Mouse (Mus musculus) liver, adult 2 months (tissue): ENCODE results near the gene Tppp2. TPM values are rescaled to one million over a fixed set of nuclear protein-coding genes. Genes with fewer than 3 reads are reported as not detected.

Source experiments
- DNase-seq: peaks from one replicate; pipeline ENCODE4 v3.0.0-alpha.2; 2011; ENCODE audit warnings: low read depth, low spot score; ENCODE audit errors: extremely low read depth
- H3K27ac ChIP-seq: fragments of 200-500 bp; replicated peaks from 2 replicates; pipeline ENCODE4 v1.5.1; 2012; ENCODE audit warnings: low read depth, mild to moderate bottlenecking, control low read depth, inconsistent platforms, low read length; ENCODE audit not compliant: insufficient read depth
- H3K27me3 ChIP-seq: fragments of 200-500 bp; 2 replicates; pipeline ENCODE4 v1.6.1; 2012; ENCODE audit warnings: mild to moderate bottlenecking, moderate library complexity, low read length, inconsistent platforms; ENCODE audit not compliant: control insufficient read depth, insufficient read depth
- H3K36me3 ChIP-seq: fragments of 200-500 bp; 2 replicates; pipeline ENCODE4 v1.6.1; 2012; ENCODE audit warnings: low read length, inconsistent platforms; ENCODE audit not compliant: control insufficient read depth, insufficient read depth
- H3K4me1 ChIP-seq: fragments of 200-500 bp; 2 replicates; pipeline ENCODE4 v1.6.1; 2011; ENCODE audit warnings: low read length; ENCODE audit not compliant: control insufficient read depth, insufficient read depth
- H3K4me3 ChIP-seq: fragments of 200-500 bp; 2 replicates; pipeline ENCODE4 v1.5.1; 2011; ENCODE audit warnings: low read depth, mild to moderate bottlenecking, control low read depth, low read length, moderate library complexity; ENCODE audit not compliant: insufficient read depth
- H3K79me2 ChIP-seq: fragments of 200-500 bp; 2 replicates; pipeline ENCODE4 v1.6.1; 2012; ENCODE audit warnings: inconsistent platforms, mild to moderate bottlenecking, low read length, moderate library complexity; ENCODE audit not compliant: control insufficient read depth, insufficient read depth
- H3K9ac ChIP-seq: fragments of 200-500 bp; 2 replicates; pipeline ENCODE4 v1.6.1; 2012; ENCODE audit warnings: low read depth, mild to moderate bottlenecking, control low read depth, inconsistent platforms, low read length
- CTCF ChIP-seq: fragments of 200-500 bp; IDR thresholded peaks from 2 replicates; pipeline ENCODE4 v1.5.1; 2011; ENCODE audit warnings: low read depth, low read length, control low read depth
- POLR2A ChIP-seq: fragments of 200-500 bp; IDR thresholded peaks from 2 replicates; pipeline ENCODE4 v1.6.1; 2011; ENCODE audit warnings: low read length, control low read depth; ENCODE audit not compliant: insufficient read depth; ENCODE audit errors: extremely low read depth
- WGBS: fragments of 180-500 bp; shearing (Covaris S2); methylation state at CpG from one replicate; pipeline ENCODE4 v1.1.7; 2018; 5-methylcytosine and 5-hydroxymethylcytosine counted together
- polyA plus RNA-seq: library from polyadenylated mRNA; depleted of rRNA; stranded (reverse); fragments of >200 nt; gene quantifications from 2 replicates; pipeline ENCODE4 v1.2.3, GENCODE M21; 2012
- total RNA-seq: library from RNA; depleted of rRNA; stranded (reverse); fragments of >200 nt; gene quantifications from 2 replicates; pipeline ENCODE4 v1.2.3, GENCODE M21; 2014

Tppp2 gene
- total and polyA plus RNA-seq, 2 experiments, result not detected

- Histone ChIP-seq H3K4me3 (peak overlapping the region; percentile 82), H3K4me1 (peaks cover 24% of the 10 kb centered on the region), H3K36me3 (peaks cover 27% of the 10 kb centered on the region), H3K27me3 (no peaks in the 10 kb centered on the region), H3K27ac (peak overlapping the region; percentile 100), H3K79me2 (peaks cover 15% of the 10 kb centered on the region; the same call in 1 of the 2 replicates), H3K9ac (peak overlapping the region; percentile 96)
- peak; percentile 90 for DNase-seq
- TF ChIP-seq POLR2A, result peak; percentile 94
- TF ChIP-seq CTCF, result no peak
- WGBS, result under 1% methylated on average over 58 of the region's 58 CpGs
These were observed 4.9 kb upstream of the Tppp2 start for GRCm38 (mm10) chr14:51913062-51913959.

- Histone ChIP-seq H3K36me3 (peaks cover 19% of the 10 kb centered on the region), H3K27ac (peak within 1 kb of the TSS; percentile 100), H3K4me3 (peak within 1 kb of the TSS; percentile 82), H3K9ac (peak within 1 kb of the TSS; percentile 96), H3K4me1 (peaks cover 17% of the 10 kb centered on the region), H3K79me2 (peaks cover 15% of the 10 kb centered on the region; the same call in 1 of the 2 replicates), H3K27me3 (no peaks in the 10 kb centered on the region)
- WGBS, result 9% methylated on average over 21 of the region's 23 CpGs
- DNase-seq, result peak; percentile 79
- TF ChIP-seq POLR2A (0 out of 2 replicates have a peak, but pooled peaks have one; percentile 50), CTCF (no peak)
These were observed 4.1 kb upstream of the Tppp2 start, which contains the start of gene Ndrg2 for GRCm38 (mm10) chr14:51913960-51914762. Gene Ndrg2 (minus strand): TSS chr14:51914158.

GRCm38 (mm10) chr14:51915030-51915429, 3.2 kb upstream of the Tppp2 start:
- Histone ChIP-seq H3K27ac (peak overlapping the region; percentile 99), H3K4me3 (no peak overlapping the region), H3K27me3 (no peaks in the 10 kb centered on the region), H3K9ac (no peak overlapping the region), H3K79me2 (peaks cover 14% of the 10 kb centered on the region; the same call in 1 of the 2 replicates), H3K36me3 (peaks cover 10% of the 10 kb centered on the region), H3K4me1 (peaks cover 12% of the 10 kb centered on the region)
- WGBS, result 37% methylated on average over 3 of the region's 3 CpGs
- peak; percentile 26 for DNase-seq
- TF ChIP-seq CTCF, result no peak
- no peak for TF ChIP-seq POLR2A

GRCm38 (mm10) chr14:51916539-51916938, 1.7 kb upstream of the Tppp2 start:
- TF ChIP-seq CTCF (no peak), POLR2A (no peak)
- no peak for DNase-seq
- Histone ChIP-seq H3K79me2 (peaks cover 4% of the 10 kb centered on the region; the same call in 1 of the 2 replicates), H3K27ac (no peak overlapping the region), H3K4me3 (no peak overlapping the region), H3K9ac (no peak overlapping the region), H3K36me3 (no peaks in the 10 kb centered on the region), H3K4me1 (peaks cover 6% of the 10 kb centered on the region; the same call in 1 of the 2 replicates), H3K27me3 (no peaks in the 10 kb centered on the region)
- 88% methylated on average over 4 of the region's 4 CpGs for WGBS

DNA sequence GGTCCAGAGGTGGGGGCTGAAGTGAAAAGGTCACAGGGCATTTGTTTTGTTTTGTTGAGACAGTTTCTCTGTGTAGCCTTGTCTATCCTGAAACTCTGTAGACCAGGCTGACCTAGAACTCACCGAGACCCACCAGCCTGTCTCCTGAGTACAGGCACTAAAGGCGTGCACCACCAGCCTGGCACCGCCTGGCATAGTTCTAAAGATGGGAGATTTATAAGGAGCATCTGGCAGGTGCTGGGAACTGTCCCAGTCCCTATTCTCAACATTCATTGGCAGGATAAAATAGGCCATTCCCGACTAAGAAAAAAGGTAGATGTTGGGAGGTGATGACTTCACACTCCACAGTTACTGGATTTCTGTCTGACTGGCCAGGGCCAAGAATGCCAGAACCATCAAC, 741 bp downstream of the Tppp2 start:
- Histone ChIP-seq H3K27ac (no peak overlapping the region), H3K27me3 (no peaks in the 10 kb centered on the region), H3K9ac (no peak overlapping the region), H3K79me2 (no peaks in the 10 kb centered on the region), H3K4me1 (peaks cover 15% of the 10 kb centered on the region), H3K36me3 (no peaks in the 10 kb centered on the region), H3K4me3 (no peak overlapping the region)
- TF ChIP-seq CTCF (no peak), POLR2A (no peak)
- WGBS, result 95% methylated on average over 4 of the region's 4 CpGs
- no peak for DNase-seq
